Mouse (Mus musculus) cerebellum, adult 2 months (tissue): Measurements from ENCODE around the gene Mybpc1. TPM values are rescaled to one million over a fixed set of nuclear protein-coding genes. Genes with fewer than 3 reads are reported as not detected.

Experiments
- DNase-seq, 2 experiments: peaks; one replicate each; pipeline ENCODE4 v3.0.0; 2021
- H3K27ac ChIP-seq: fragments of 200-500 bp; 2 replicates; pipeline ENCODE4 v1.5.1; 2012; ENCODE audit warnings: low read length, control low read depth, inconsistent platforms; ENCODE audit not compliant: insufficient read depth
- H3K27me3 ChIP-seq: fragments of 200-500 bp; 2 replicates; pipeline ENCODE4 v1.6.1; 2012; ENCODE audit warnings: inconsistent platforms, mild to moderate bottlenecking, low read length, moderate library complexity; ENCODE audit not compliant: control insufficient read depth, insufficient read depth
- H3K4me1 ChIP-seq: fragments of 200-500 bp; 2 replicates; pipeline ENCODE4 v1.6.1; 2011; ENCODE audit warnings: low read length; ENCODE audit not compliant: control insufficient read depth, insufficient read depth
- H3K4me3 ChIP-seq: fragments of 200-500 bp; replicated peaks from 2 replicates; pipeline ENCODE3; 2011; ENCODE audit warnings: mild to moderate bottlenecking, low read depth, low read length, control low read depth; ENCODE audit not compliant: insufficient read depth
- CTCF ChIP-seq: fragments of 200-500 bp; IDR thresholded peaks from 2 replicates; pipeline ENCODE4 v1.5.1; 2011; ENCODE audit warnings: low read depth, mild to moderate bottlenecking, control low read depth, low read length, moderate library complexity, borderline replicate concordance; ENCODE audit not compliant: insufficient read depth
- POLR2A ChIP-seq: fragments of 200-500 bp; IDR thresholded peaks from 2 replicates; pipeline ENCODE4 v1.6.1; 2011; ENCODE audit warnings: low read length, control low read depth, borderline replicate concordance; ENCODE audit not compliant: insufficient read depth
- WGBS: fragments of 180-500 bp; shearing (Covaris S2); methylation state at CpG from one replicate; pipeline ENCODE4 v1.1.7; 2018; 5-methylcytosine and 5-hydroxymethylcytosine counted together
- polyA plus RNA-seq: library from polyadenylated mRNA; depleted of rRNA; stranded (reverse); fragments of >200 nt; gene quantifications from 2 replicates; pipeline ENCODE4 v1.2.3, GENCODE M21; 2012

The Mybpc1 gene
- polyA plus RNA-seq, 1 experiment: 37.1 TPM

DNA sequence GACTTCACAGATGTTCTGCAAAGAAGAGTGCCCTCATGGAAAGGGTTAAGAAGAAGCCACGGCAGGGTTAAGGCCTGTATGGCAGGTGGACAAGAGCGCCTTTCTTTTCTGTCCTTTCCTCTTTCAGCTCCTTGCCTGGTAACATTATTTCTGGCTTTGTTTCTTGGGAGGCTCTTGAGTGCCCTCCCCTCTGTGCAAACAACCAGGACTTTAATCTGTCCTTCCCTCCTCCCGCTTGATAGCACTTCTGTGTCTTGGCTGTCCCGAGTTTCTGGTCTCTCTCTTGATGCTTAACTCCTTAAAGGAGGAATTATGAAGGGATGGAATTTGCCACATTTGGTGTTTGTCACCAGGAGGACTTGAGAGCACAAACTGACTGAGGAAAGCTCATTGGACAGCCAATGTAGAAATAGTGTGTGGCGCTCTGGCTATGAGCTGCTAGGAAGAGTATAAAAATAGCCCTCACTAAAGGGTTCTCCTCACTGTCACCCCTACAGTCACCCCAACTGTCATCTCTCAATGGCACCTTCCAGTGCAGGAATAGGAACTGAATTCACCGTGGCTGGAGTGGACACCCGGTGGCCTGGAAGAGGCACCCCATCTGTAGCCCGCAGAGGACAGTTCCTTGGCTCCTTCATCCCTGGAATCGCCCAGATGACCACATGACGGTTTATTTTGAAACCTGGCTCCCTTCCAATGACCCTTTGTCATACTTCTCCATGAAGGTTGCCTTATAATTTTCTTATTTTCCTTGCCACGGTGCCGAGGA, 94.3 kb downstream of the Mybpc1 start:
- 40% methylated on average over 12 of the region's 12 CpGs for WGBS
- Histone ChIP-seq H3K27me3 (no peaks in the 10 kb centered on the region), H3K4me1 (no peaks in the 10 kb centered on the region), H3K4me3 (no peak overlapping the region), H3K27ac (no peak overlapping the region)
- TF ChIP-seq POLR2A (no peak), CTCF (no peak)
- DNase-seq: no peak

DNA sequence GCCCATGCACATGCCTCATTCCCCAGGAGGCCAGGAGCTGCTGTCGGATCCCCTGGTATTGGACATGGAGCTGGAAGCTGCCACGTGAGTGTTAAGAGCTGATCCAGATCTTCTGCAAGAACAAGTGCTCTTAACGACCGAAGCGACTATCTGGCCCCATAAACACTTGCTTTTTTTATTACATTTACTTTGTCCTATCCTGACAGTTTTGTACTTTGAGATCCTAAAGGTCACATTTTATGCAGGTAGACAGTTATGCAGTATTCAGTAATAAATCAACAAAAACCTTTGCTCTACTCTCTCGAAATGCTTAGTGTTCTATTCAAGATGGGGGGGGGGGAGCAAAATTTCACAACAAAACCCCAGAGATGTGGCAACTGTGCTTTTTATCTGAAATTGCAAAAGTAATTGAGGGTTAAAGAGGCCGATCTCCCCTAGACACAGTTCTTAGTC, 97.2 kb downstream of the Mybpc1 start:
- 70% methylated on average over 7 of the region's 7 CpGs for WGBS

DNA sequence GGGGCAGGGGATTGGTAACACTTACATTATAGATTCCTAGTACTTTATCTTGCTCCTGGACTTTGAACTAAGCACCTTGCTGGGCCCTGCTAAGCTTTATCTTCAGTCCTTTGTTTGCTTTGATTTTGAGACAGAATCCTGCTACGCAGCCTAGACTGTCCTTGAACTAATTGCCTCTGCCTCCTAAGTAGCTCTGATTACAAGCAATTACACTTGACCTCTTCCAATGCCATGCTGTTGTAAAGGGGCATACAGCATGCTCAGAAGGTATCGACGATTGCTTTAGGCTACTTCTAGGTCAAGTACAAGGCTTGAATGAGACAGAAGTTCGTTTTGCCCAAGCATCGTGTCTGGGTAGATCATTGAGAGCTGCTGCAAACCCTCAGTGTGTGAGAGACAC, 99.7 kb downstream of the Mybpc1 start:
- no peak overlapping the region for H3K27ac ChIP-seq
- H3K4me1 ChIP-seq: peaks cover 9% of the 10 kb centered on the region
- DNase-seq: no peak
- TF ChIP-seq CTCF: no peak
- TF ChIP-seq POLR2A: no peak
- no peaks in the 10 kb centered on the region for H3K27me3 ChIP-seq
- no peak overlapping the region for H3K4me3 ChIP-seq
- 90% methylated on average over 5 of the region's 5 CpGs for WGBS

More for the DNA sequence above, 97.2 kb downstream of the Mybpc1 start:
- TF ChIP-seq CTCF: no peak
- TF ChIP-seq POLR2A: no peak
- Histone ChIP-seq H3K4me3 (no peak overlapping the region), H3K4me1 (no peaks in the 10 kb centered on the region), H3K27ac (no peak overlapping the region), H3K27me3 (no peaks in the 10 kb centered on the region)
- no peak for DNase-seq

DNA sequence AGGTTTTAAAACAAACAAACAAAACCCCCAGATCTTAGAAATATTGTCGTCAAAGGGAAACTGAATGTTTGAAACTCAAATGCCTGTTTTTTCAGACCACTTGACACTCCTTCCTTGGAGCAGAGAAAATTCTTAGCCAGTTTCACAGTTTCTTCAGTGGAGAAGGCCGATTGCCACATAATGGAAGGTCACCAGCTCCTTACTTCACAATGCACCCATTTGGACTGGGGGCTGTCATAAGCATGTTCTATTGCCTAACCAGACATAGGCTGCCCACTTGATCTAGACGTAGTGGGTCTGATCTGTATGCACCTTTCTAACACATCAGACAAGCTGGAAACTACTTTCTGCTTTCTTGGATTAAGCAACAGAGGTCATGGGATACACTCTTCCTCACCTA, 100.5 kb downstream of the Mybpc1 start:
- DNase-seq: no peak
- no peaks in the 10 kb centered on the region for H3K27me3 ChIP-seq
- H3K4me1 ChIP-seq: peaks cover 9% of the 10 kb centered on the region
- no peak overlapping the region for H3K4me3 ChIP-seq
- TF ChIP-seq POLR2A (no peak), CTCF (no peak)
- WGBS: 75% methylated on average over 3 of the region's 3 CpGs
- H3K27ac ChIP-seq: no peak overlapping the region

DNA sequence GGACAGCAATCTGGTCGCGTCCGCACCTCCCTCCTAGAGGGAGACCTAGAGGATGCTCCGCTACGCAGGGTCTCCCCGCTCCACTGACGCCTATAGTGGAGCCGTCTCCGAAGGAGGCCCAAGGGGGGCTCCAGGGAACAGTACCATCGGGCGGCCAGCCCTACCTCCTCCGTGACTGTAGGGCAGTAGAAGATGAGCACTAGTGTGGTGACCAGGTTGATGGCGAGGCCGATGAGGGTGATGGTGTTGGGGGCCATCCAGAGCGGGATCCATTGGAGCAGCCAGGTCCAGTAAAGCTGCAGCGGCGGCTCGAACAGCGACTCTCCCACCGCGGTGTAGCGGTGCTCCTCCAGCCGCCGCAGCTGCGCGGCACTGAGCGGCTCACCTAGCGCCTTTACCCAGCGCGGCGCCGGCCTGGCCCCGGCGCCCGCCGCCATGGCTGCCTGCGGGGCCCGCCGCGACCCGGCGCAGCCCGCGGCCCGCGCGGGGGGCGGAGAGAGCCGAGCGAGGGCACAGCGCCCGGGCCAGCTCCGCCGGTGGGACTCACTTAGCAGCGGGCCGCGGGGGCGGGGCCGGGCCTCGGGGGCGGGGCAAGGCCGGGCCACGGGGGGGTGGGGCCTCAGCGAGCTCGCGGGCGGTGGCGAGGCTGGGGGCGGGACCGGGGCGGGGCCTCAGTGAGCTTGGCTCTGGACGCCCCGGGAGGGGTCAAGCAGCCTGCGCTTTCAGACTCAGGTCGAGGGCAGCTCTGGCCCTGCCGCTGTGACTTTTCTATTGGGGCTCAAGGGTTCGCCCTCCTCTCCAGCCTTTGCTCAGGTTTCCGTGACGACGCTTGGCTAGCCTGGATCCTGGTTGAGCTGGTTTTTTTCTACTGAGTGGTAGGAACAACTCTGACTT, 101.3 kb downstream of the Mybpc1 start, which contains the start of gene Chpt1:
Chpt1 (minus strand) TSS at position 653 of the 894 bp plus-strand sequence.
- TF ChIP-seq CTCF: no peak
- peak; percentile 56; the same call in 1 of the 2 replicates for TF ChIP-seq POLR2A
- peak within 1 kb of the TSS; percentile 98 for H3K4me3 ChIP-seq
- 2% methylated on average over 73 of the region's 80 CpGs for WGBS
- no peaks in the 10 kb centered on the region for H3K27me3 ChIP-seq
- peaks cover 9% of the 10 kb centered on the region for H3K4me1 ChIP-seq
- peak; percentile 86 to 88 for DNase-seq
- peak within 1 kb of the TSS; percentile 83 for H3K27ac ChIP-seq

DNA sequence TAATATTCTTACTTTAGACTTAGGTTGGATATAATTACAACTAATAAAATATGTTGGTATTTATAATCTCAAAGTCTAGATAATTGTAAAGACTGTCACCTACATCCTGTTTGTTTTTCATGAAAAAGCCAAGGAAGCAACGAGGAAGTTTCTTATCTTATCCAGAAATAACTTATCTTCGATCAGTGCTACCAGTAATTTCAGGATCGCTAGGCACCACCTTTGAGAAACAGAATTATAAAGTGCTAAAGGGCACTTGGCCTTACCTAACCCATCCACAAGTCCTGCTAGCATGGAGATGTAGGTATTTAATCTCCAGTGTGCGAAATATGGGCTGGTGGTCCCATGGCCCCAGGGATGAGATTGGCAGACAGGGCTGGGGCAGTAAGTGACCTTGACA, 102.0 kb downstream of the Mybpc1 start:
- WGBS: 23% methylated on average over 4 of the region's 4 CpGs
- no peak for DNase-seq
- Histone ChIP-seq H3K27ac (peak overlapping the region; percentile 83), H3K27me3 (no peaks in the 10 kb centered on the region), H3K4me1 (peaks cover 9% of the 10 kb centered on the region), H3K4me3 (peak overlapping the region; percentile 98)
- no peak for TF ChIP-seq CTCF
- TF ChIP-seq POLR2A: no peak

DNA sequence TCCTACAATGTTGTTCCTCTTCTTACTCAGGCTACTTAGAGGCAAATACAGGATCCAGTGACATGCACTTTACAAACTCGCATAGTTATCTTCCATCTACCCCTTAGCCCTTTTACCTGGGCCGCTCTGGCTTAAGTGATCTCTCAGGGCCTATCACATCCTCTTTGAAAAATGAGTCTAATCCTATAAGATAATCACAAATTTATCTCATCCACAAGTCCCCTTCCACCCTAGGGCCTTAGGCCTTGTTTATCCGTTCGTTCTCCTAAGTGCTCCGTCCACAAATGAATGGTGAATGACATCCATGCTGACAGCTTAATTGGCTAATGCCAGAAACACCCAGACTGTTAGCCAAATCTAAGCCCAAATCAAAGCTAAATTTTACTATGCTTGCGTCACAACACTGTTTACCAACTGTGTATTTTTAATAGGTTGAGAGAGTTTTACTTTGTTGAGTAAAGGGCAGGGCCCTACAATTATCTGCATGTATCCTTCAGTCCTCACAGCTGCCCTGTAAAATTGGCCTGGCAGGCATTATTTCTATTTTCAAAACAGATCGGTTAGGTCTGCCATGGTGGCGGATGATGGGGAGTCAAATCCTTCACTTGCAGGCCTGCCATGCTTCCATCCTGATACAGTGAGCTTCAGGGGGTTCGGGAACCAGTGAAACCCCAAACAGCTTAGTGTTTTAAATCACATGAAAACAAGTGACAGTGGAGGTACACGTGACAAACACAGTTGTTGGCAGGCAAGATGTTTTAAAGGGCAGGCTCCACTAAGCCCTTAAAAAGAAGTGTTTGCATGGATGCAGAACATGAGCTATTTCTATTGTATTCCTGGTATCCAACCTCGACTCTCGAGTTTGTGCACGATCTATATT, 102.8 kb downstream of the Mybpc1 start:
- peak; percentile 20 to 29 for DNase-seq
- H3K27me3 ChIP-seq: no peaks in the 10 kb centered on the region
- 35% methylated on average over 13 of the region's 13 CpGs for WGBS
- no peak for TF ChIP-seq POLR2A
- TF ChIP-seq CTCF: no peak
- no peak overlapping the region; the same call in 1 of the 2 replicates for H3K27ac ChIP-seq
- H3K4me3 ChIP-seq: peak overlapping the region; percentile 52
- peaks cover 9% of the 10 kb centered on the region for H3K4me1 ChIP-seq
